Mouse (Mus musculus) liver, adult 2 months (tissue): ENCODE data around the gene Dpf3. TPM values are rescaled to one million over a fixed set of nuclear protein-coding genes. Genes with fewer than 3 reads are reported as not detected.

Source experiments
- DNase-seq: peaks from one replicate; pipeline ENCODE4 v3.0.0-alpha.2; 2011; ENCODE audit warnings: low read depth, low spot score; ENCODE audit errors: extremely low read depth
- H3K27ac ChIP-seq: fragments of 200-500 bp; replicated peaks from 2 replicates; pipeline ENCODE4 v1.5.1; 2012; ENCODE audit warnings: low read depth, mild to moderate bottlenecking, control low read depth, inconsistent platforms, low read length; ENCODE audit not compliant: insufficient read depth
- H3K27me3 ChIP-seq: fragments of 200-500 bp; 2 replicates; pipeline ENCODE4 v1.6.1; 2012; ENCODE audit warnings: mild to moderate bottlenecking, moderate library complexity, low read length, inconsistent platforms; ENCODE audit not compliant: control insufficient read depth, insufficient read depth
- H3K36me3 ChIP-seq: fragments of 200-500 bp; 2 replicates; pipeline ENCODE4 v1.6.1; 2012; ENCODE audit warnings: low read length, inconsistent platforms; ENCODE audit not compliant: control insufficient read depth, insufficient read depth
- H3K4me1 ChIP-seq: fragments of 200-500 bp; 2 replicates; pipeline ENCODE4 v1.6.1; 2011; ENCODE audit warnings: low read length; ENCODE audit not compliant: control insufficient read depth, insufficient read depth
- H3K4me3 ChIP-seq: fragments of 200-500 bp; 2 replicates; pipeline ENCODE4 v1.5.1; 2011; ENCODE audit warnings: low read depth, mild to moderate bottlenecking, control low read depth, low read length, moderate library complexity; ENCODE audit not compliant: insufficient read depth
- H3K79me2 ChIP-seq: fragments of 200-500 bp; 2 replicates; pipeline ENCODE4 v1.6.1; 2012; ENCODE audit warnings: inconsistent platforms, mild to moderate bottlenecking, low read length, moderate library complexity; ENCODE audit not compliant: control insufficient read depth, insufficient read depth
- H3K9ac ChIP-seq: fragments of 200-500 bp; 2 replicates; pipeline ENCODE4 v1.6.1; 2012; ENCODE audit warnings: low read depth, mild to moderate bottlenecking, control low read depth, inconsistent platforms, low read length
- CTCF ChIP-seq: fragments of 200-500 bp; IDR thresholded peaks from 2 replicates; pipeline ENCODE4 v1.5.1; 2011; ENCODE audit warnings: low read depth, low read length, control low read depth
- POLR2A ChIP-seq: fragments of 200-500 bp; IDR thresholded peaks from 2 replicates; pipeline ENCODE4 v1.6.1; 2011; ENCODE audit warnings: low read length, control low read depth; ENCODE audit not compliant: insufficient read depth; ENCODE audit errors: extremely low read depth
- WGBS: fragments of 180-500 bp; shearing (Covaris S2); methylation state at CpG from one replicate; pipeline ENCODE4 v1.1.7; 2018; 5-methylcytosine and 5-hydroxymethylcytosine counted together
- polyA plus RNA-seq: library from polyadenylated mRNA; depleted of rRNA; stranded (reverse); fragments of >200 nt; gene quantifications from 2 replicates; pipeline ENCODE4 v1.2.3, GENCODE M21; 2012
- total RNA-seq: library from RNA; depleted of rRNA; stranded (reverse); fragments of >200 nt; gene quantifications from 2 replicates; pipeline ENCODE4 v1.2.3, GENCODE M21; 2014

The Dpf3 gene
- total and polyA plus RNA-seq, 2 experiments, result 1.6 to 2.4 TPM

- H3K36me3 ChIP-seq, result no peaks in the 10 kb centered on the region
- H3K9ac ChIP-seq, result no peak overlapping the region
- H3K4me1 ChIP-seq, result peaks cover 7% of the 10 kb centered on the region
- TF ChIP-seq POLR2A (no peak), CTCF (no peak)
- DNase-seq, result no peak
- 96% methylated on average over 7 of the region's 7 CpGs for WGBS
- no peaks in the 10 kb centered on the region for H3K27me3 ChIP-seq
- no peak overlapping the region for H3K4me3 ChIP-seq
- H3K27ac ChIP-seq, result no peak overlapping the region
- no peaks in the 10 kb centered on the region; the same call in 1 of the 2 replicates for H3K79me2 ChIP-seq
These were observed 115.2 kb downstream of the Dpf3 start for GRCm38 (mm10) chr12:83372290-83372689.

GRCm38 (mm10) chr12:83370221-83370620, 117.3 kb downstream of the Dpf3 start:
- Histone ChIP-seq H3K79me2 (no peaks in the 10 kb centered on the region; the same call in 1 of the 2 replicates), H3K27ac (no peak overlapping the region), H3K9ac (no peak overlapping the region), H3K36me3 (no peaks in the 10 kb centered on the region), H3K27me3 (no peaks in the 10 kb centered on the region), H3K4me1 (peaks cover 3% of the 10 kb centered on the region), H3K4me3 (no peak overlapping the region)
- no peak for DNase-seq
- WGBS, result 84% methylated on average over 11 of the region's 11 CpGs
- TF ChIP-seq POLR2A, result no peak
- no peak for TF ChIP-seq CTCF

GRCm38 (mm10) chr12:83369416-83369815, 118.1 kb downstream of the Dpf3 start:
- DNase-seq, result no peak
- no peak overlapping the region for H3K4me3 ChIP-seq
- H3K36me3 ChIP-seq, result no peaks in the 10 kb centered on the region
- H3K4me1 ChIP-seq, result no peaks in the 10 kb centered on the region
- TF ChIP-seq CTCF (no peak), POLR2A (no peak)
- WGBS, result 93% methylated on average over 5 of the region's 5 CpGs
- no peaks in the 10 kb centered on the region for H3K27me3 ChIP-seq
- H3K9ac ChIP-seq, result no peak overlapping the region
- H3K79me2 ChIP-seq, result no peaks in the 10 kb centered on the region; the same call in 1 of the 2 replicates
- no peak overlapping the region for H3K27ac ChIP-seq

- no peak overlapping the region for H3K4me3 ChIP-seq
- peak; percentile 10 for DNase-seq
- no peaks in the 10 kb centered on the region; the same call in 1 of the 2 replicates for H3K79me2 ChIP-seq
- H3K36me3 ChIP-seq, result no peaks in the 10 kb centered on the region
- TF ChIP-seq POLR2A (no peak), CTCF (no peak)
- no peak overlapping the region for H3K27ac ChIP-seq
- no peaks in the 10 kb centered on the region for H3K27me3 ChIP-seq
- no peaks in the 10 kb centered on the region for H3K4me1 ChIP-seq
- H3K9ac ChIP-seq, result no peak overlapping the region
- 90% methylated on average over 1 of the region's 1 CpGs for WGBS
These were observed 120.0 kb downstream of the Dpf3 start for GRCm38 (mm10) chr12:83367486-83367885.

- Histone ChIP-seq H3K4me1 (no peaks in the 10 kb centered on the region), H3K9ac (no peak overlapping the region), H3K36me3 (no peaks in the 10 kb centered on the region), H3K4me3 (no peak overlapping the region), H3K27ac (no peak overlapping the region), H3K27me3 (no peaks in the 10 kb centered on the region), H3K79me2 (no peaks in the 10 kb centered on the region; the same call in 1 of the 2 replicates)
- DNase-seq, result no peak
- TF ChIP-seq POLR2A, result no peak
- TF ChIP-seq CTCF, result no peak; the same call in 1 of the 2 replicates
- 72% methylated on average over 3 of the region's 3 CpGs for WGBS
These were observed 122.7 kb downstream of the Dpf3 start for GRCm38 (mm10) chr12:83364771-83365170.

GRCm38 (mm10) chr12:83361801-83362200, 125.7 kb downstream of the Dpf3 start:
- no peak overlapping the region for H3K27ac ChIP-seq
- H3K4me3 ChIP-seq, result no peak overlapping the region
- no peak overlapping the region for H3K9ac ChIP-seq
- H3K79me2 ChIP-seq, result no peaks in the 10 kb centered on the region
- TF ChIP-seq POLR2A (no peak), CTCF (no peak)
- no peaks in the 10 kb centered on the region for H3K36me3 ChIP-seq
- no peaks in the 10 kb centered on the region for H3K4me1 ChIP-seq
- no peaks in the 10 kb centered on the region for H3K27me3 ChIP-seq
- 90% methylated on average over 3 of the region's 3 CpGs for WGBS
- peak; percentile 7 for DNase-seq
